Mouse (Mus musculus) cerebellum, adult 2 months (tissue): ENCODE results near the gene Cfd.

Experiments used
- CTCF ChIP-seq: fragments of 200-500 bp; IDR thresholded peaks from 2 replicates; pipeline ENCODE4 v1.5.1; 2011; ENCODE audit warnings: low read depth, mild to moderate bottlenecking, control low read depth, low read length, moderate library complexity, borderline replicate concordance; ENCODE audit not compliant: insufficient read depth
- POLR2A ChIP-seq: fragments of 200-500 bp; IDR thresholded peaks from 2 replicates; pipeline ENCODE4 v1.6.1; 2011; ENCODE audit warnings: low read length, control low read depth, borderline replicate concordance; ENCODE audit not compliant: insufficient read depth

DNA sequence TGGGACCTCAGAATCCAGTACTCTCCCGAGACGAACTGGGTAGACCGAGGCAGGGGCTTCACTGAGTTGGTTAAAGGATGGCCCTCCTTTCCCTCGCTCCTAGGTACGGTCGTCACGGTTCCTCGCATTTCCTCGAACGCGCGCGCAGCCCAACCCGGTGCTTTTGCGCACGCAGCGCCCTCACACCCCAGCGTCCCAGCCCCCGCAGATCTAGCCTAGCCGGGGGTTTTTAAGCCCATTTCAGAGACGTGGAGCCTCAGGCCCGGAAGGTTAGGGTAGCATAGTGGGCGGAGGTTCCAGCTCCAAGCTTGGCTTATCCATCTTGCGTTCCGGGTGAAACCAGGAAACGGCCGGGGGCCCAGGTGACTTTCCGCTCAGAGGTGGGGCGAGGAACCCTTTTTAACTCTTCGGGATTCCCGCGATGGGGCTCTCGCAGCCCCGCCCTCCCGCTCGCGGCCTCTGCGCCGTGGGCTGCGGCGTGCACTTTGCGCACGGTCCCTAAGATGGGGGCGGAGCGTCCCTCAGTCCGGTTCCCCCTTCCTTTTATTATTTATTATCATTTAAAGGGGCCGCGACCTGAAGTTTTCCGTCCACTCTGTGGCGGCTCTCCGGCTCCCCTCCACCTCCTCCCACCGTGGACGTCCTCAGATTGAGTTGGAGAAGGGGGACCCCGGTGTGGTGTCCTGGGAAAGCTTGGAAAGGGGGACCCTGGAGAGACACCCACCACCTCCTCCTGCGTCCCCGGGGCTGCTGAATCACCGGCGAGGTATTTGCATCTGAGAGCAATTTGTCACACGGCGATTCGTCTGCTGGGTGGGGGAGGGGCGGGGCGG is 36.1 kb downstream of the Cfd start, which contains the start of gene Arid3a:
- TF ChIP-seq CTCF (no peak), POLR2A (no peak)
